Mouse (Mus musculus): Measurements from ENCODE around the gene Kifc1. TPM values are rescaled to one million over a fixed set of nuclear protein-coding genes. Genes with fewer than 3 reads are reported as not detected.

Kifc1 gene
- polyA plus RNA-seq, 1 experiment from 2014 or later, result 4.6 TPM

GRCm38 (mm10) chr17:33829561-33829960 lies 60.9 kb downstream of the Kifc1 start:
- no peak overlapping the region for H3K4me2 ChIP-seq (ENCODE audit: low read length)
- 89% methylated on average over 10 of the region's 10 CpGs for WGBS
- peaks cover 23% of the 10 kb centered on the region for H3K36me3 ChIP-seq (ENCODE audit: control insufficient read depth, insufficient read depth)

GRCm38 (mm10) chr17:33828892-33829291 lies 61.6 kb downstream of the Kifc1 start:
- H3K4me3 ChIP-seq (replicated peaks; ENCODE audit: low read length), result no peak overlapping the region
- H3K27me3 ChIP-seq (replicated peaks; ENCODE audit: control insufficient read depth, insufficient read depth, low read length), result no peaks in the 10 kb centered on the region
- peaks cover 18% of the 10 kb centered on the region for H3K36me3 ChIP-seq (ENCODE audit: control insufficient read depth, insufficient read depth)
- H3K9ac ChIP-seq (replicated peaks; ENCODE audit: low read depth, low read length), result no peak overlapping the region
- H3K9me3 ChIP-seq (ENCODE audit: control insufficient read depth, low read length), result no peaks in the 10 kb centered on the region
- H3K27ac ChIP-seq (ENCODE audit: low read length), result no peak overlapping the region
- no peak overlapping the region for H3K4me2 ChIP-seq (ENCODE audit: low read length)
- 35% methylated on average over 2 of the region's 2 CpGs for WGBS
- peaks cover 9% of the 10 kb centered on the region for H3K4me1 ChIP-seq (replicated peaks; ENCODE audit: control insufficient read depth, insufficient read depth, low read length)
- no peak for ATAC-seq

More at GRCm38 (mm10) chr17:33829561-33829960, 60.9 kb downstream of the Kifc1 start:
- Histone ChIP-seq H3K27ac (ENCODE audit: low read length) (no peak overlapping the region), H3K4me1 (replicated peaks; ENCODE audit: control insufficient read depth, insufficient read depth, low read length) (peaks cover 9% of the 10 kb centered on the region), H3K4me3 (replicated peaks; ENCODE audit: low read length) (no peak overlapping the region), H3K9ac (replicated peaks; ENCODE audit: low read depth, low read length) (no peak overlapping the region), H3K27me3 (replicated peaks; ENCODE audit: control insufficient read depth, insufficient read depth, low read length) (no peaks in the 10 kb centered on the region), H3K9me3 (ENCODE audit: control insufficient read depth, low read length) (no peaks in the 10 kb centered on the region)
- ATAC-seq, result no peak

- Histone ChIP-seq H3K4me1 (replicated peaks; ENCODE audit: control insufficient read depth, insufficient read depth, low read length) (peaks cover 26% of the 10 kb centered on the region), H3K4me2 (ENCODE audit: low read length) (no peak overlapping the region), H3K27ac (ENCODE audit: low read length) (no peak overlapping the region), H3K9me3 (ENCODE audit: control insufficient read depth, low read length) (no peaks in the 10 kb centered on the region), H3K9ac (replicated peaks; ENCODE audit: low read depth, low read length) (no peak overlapping the region), H3K36me3 (ENCODE audit: control insufficient read depth, insufficient read depth) (peaks cover 14% of the 10 kb centered on the region), H3K27me3 (replicated peaks; ENCODE audit: control insufficient read depth, insufficient read depth, low read length) (no peaks in the 10 kb centered on the region), H3K4me3 (replicated peaks; ENCODE audit: low read length) (no peak overlapping the region)
- no peak for ATAC-seq
- WGBS, result 0% methylated on average over 3 of the region's 3 CpGs
These were observed 63.6 kb downstream of the Kifc1 start for GRCm38 (mm10) chr17:33826850-33827249.

Small RNAs within 50 kb of the gene (microRNA-seq; reads per million reads assigned to microRNA genes)
- not detected for gene Gm27740

Other genes starting within 250 kb of the Kifc1 start
- gene Hnrnpm, start 203.8 kb downstream of the Kifc1 start, polyA plus RNA-seq (2015; fragmentation: Nextera tagmentation; extraction: Ambion mirVana), result 255 and 258 TPM in 2 replicates
- 73.0 and 77.8 TPM in 2 replicates for gene March2, start 172.0 kb downstream of the Kifc1 start, polyA plus RNA-seq (2015; fragmentation: Nextera tagmentation; extraction: Ambion mirVana)
- 411 and 469 TPM in 2 replicates for gene Rab11b, start 130.1 kb downstream of the Kifc1 start, polyA plus RNA-seq (2015; fragmentation: Nextera tagmentation; extraction: Ambion mirVana)
- 15.5 and 16.2 TPM in 2 replicates for gene Angptl4, start 108.8 kb downstream of the Kifc1 start, polyA plus RNA-seq (2015; fragmentation: Nextera tagmentation; extraction: Ambion mirVana)
- 40.5 and 45.4 TPM in 2 replicates for gene Kank3, start 80.1 kb downstream of the Kifc1 start, polyA plus RNA-seq (2015; fragmentation: Nextera tagmentation; extraction: Ambion mirVana)
- 480 and 560 TPM in 2 replicates for gene Rps28, start 66.1 kb downstream of the Kifc1 start, polyA plus RNA-seq (2015; fragmentation: Nextera tagmentation; extraction: Ambion mirVana)
- gene Ndufa7, start 66.1 kb downstream of the Kifc1 start, polyA plus RNA-seq (2015; fragmentation: Nextera tagmentation; extraction: Ambion mirVana), result 386 and 402 TPM in 2 replicates
- 55.5 and 62.0 TPM in 2 replicates for gene Cd320, start 47.6 kb downstream of the Kifc1 start, polyA plus RNA-seq (2015; fragmentation: Nextera tagmentation; extraction: Ambion mirVana)
- gene Gm7029, start 16.8 kb downstream of the Kifc1 start, polyA plus RNA-seq (2015; fragmentation: Nextera tagmentation; extraction: Ambion mirVana), result not detected in 2 replicates
- gene Platr17, start 14.5 kb upstream of the Kifc1 start, polyA plus RNA-seq (2015; fragmentation: Nextera tagmentation; extraction: Ambion mirVana), result 0.32 and 0.54 TPM in 2 replicates
- 61.5 and 63.1 TPM in 2 replicates for gene Daxx, start 18.8 kb upstream of the Kifc1 start, polyA plus RNA-seq (2015; fragmentation: Nextera tagmentation; extraction: Ambion mirVana)
- 13.7 and 15.4 TPM in 2 replicates for gene Tapbp, start 25.2 kb upstream of the Kifc1 start, polyA plus RNA-seq (2015; fragmentation: Nextera tagmentation; extraction: Ambion mirVana)
- 17.1 and 17.2 TPM in 2 replicates for gene Zbtb22, start 25.2 kb upstream of the Kifc1 start, polyA plus RNA-seq (2015; fragmentation: Nextera tagmentation; extraction: Ambion mirVana)
- gene Rgl2, start 38.9 kb upstream of the Kifc1 start, polyA plus RNA-seq (2015; fragmentation: Nextera tagmentation; extraction: Ambion mirVana), result 40.8 and 52.3 TPM in 2 replicates
- 182 and 196 TPM in 2 replicates for gene Pfdn6, start 49.7 kb upstream of the Kifc1 start, polyA plus RNA-seq (2015; fragmentation: Nextera tagmentation; extraction: Ambion mirVana)
- gene Wdr46, start 50.0 kb upstream of the Kifc1 start, polyA plus RNA-seq (2015; fragmentation: Nextera tagmentation; extraction: Ambion mirVana), result 26.1 and 29.4 TPM in 2 replicates
- gene B3galt4, start 60.8 kb upstream of the Kifc1 start, polyA plus RNA-seq (2015; fragmentation: Nextera tagmentation; extraction: Ambion mirVana), result 10.0 and 13.2 TPM in 2 replicates
- gene Vps52, start 65.2 kb upstream of the Kifc1 start, polyA plus RNA-seq (2015; fragmentation: Nextera tagmentation; extraction: Ambion mirVana), result 79.5 and 81.0 TPM in 2 replicates
- 811 and 837 TPM in 2 replicates for gene Rps18, start 65.3 kb upstream of the Kifc1 start, polyA plus RNA-seq (2015; fragmentation: Nextera tagmentation; extraction: Ambion mirVana)
- 9.4 and 9.9 TPM in 2 replicates for gene H2-K1, start 109.7 kb upstream of the Kifc1 start, polyA plus RNA-seq (2015; fragmentation: Nextera tagmentation; extraction: Ambion mirVana)
- 16.0 and 20.4 TPM in 2 replicates for gene Ring1, start 134.0 kb upstream of the Kifc1 start, polyA plus RNA-seq (2015; fragmentation: Nextera tagmentation; extraction: Ambion mirVana)
- gene H2-Ke6, start 137.4 kb upstream of the Kifc1 start, polyA plus RNA-seq (2015; fragmentation: Nextera tagmentation; extraction: Ambion mirVana), result 63.9 and 65.4 TPM in 2 replicates
- 148 and 157 TPM in 2 replicates for gene Slc39a7, start 141.0 kb upstream of the Kifc1 start, polyA plus RNA-seq (2015; fragmentation: Nextera tagmentation; extraction: Ambion mirVana)
- 55.6 and 60.2 TPM in 2 replicates for gene Rxrb, start 141.2 kb upstream of the Kifc1 start, polyA plus RNA-seq (2015; fragmentation: Nextera tagmentation; extraction: Ambion mirVana)
- 2.3 and 4.0 TPM in 2 replicates for gene Col11a2, start 148.8 kb upstream of the Kifc1 start, polyA plus RNA-seq (2015; fragmentation: Nextera tagmentation; extraction: Ambion mirVana)
- gene H2-Oa, start 201.7 kb upstream of the Kifc1 start, polyA plus RNA-seq (2015; fragmentation: Nextera tagmentation; extraction: Ambion mirVana), result 0.22 and 0.28 TPM in 2 replicates
- gene H2-DMa, start 228.9 kb upstream of the Kifc1 start, polyA plus RNA-seq (2015; fragmentation: Nextera tagmentation; extraction: Ambion mirVana), result 12.1 and 15.8 TPM in 2 replicates
- gene Brd2, start 232.0 kb upstream of the Kifc1 start, polyA plus RNA-seq (2015; fragmentation: Nextera tagmentation; extraction: Ambion mirVana), result 130 and 132 TPM in 2 replicates

Data from forebrain, embryonic 16.5 days (tissue).